Mouse (Mus musculus) Patski (cell line): ENCODE data around the gene Fbp2. TPM values are rescaled to one million over a fixed set of nuclear protein-coding genes. Genes with fewer than 3 reads are reported as not detected.

ENCODE experiments used
- ATAC-seq: fragments of 100-300 bp; one replicate; pipeline ENCODE4 v1.8.0; 2021
- CTCF ChIA-PET: fragments of 350-600 bp; sonication (Branson Sonifier 250); formaldehyde crosslinking; loops from one replicate; lab custom pipeline; 2022; ENCODE audit warnings: inconsistent platforms; lab: Charles Lee
- POLR2A ChIA-PET: fragments of 350-600 bp; sonication (Branson Sonifier 250); formaldehyde crosslinking; loops from one replicate; lab custom pipeline; 2022; ENCODE audit warnings: antibody characterized with exemption, inconsistent platforms; lab: Charles Lee
- DNase-seq: peaks from one replicate; pipeline ENCODE4 v3.0.0-alpha.2; 2011; ENCODE audit warnings: low read depth, low spot score
- H3K27me3 ChIP-seq: fragments of 371-371 bp; one replicate; pipeline ENCODE4 v1.5.1; 2021
- CTCF ChIP-seq: fragments of 100-300 bp; IDR thresholded peaks from one replicate; pipeline ENCODE4 v1.5.1; 2021
- in situ Hi-C: fragments of 300-500 bp; cut with MboI; formaldehyde crosslinking; loops from 3 replicates; pipeline ENCODE4 v1.11.1; 2018; ENCODE audit warnings: low pct_unique_long_range_greater_than_20kb, mixed read lengths
- polyA plus RNA-seq: library from polyadenylated mRNA; unstranded; gene quantifications from one replicate; pipeline ENCODE4 v1.2.3, GENCODE M21; 2021

The Fbp2 gene
- polyA plus RNA-seq, 1 experiment from 2014 or later = 0.32 TPM

DNA sequence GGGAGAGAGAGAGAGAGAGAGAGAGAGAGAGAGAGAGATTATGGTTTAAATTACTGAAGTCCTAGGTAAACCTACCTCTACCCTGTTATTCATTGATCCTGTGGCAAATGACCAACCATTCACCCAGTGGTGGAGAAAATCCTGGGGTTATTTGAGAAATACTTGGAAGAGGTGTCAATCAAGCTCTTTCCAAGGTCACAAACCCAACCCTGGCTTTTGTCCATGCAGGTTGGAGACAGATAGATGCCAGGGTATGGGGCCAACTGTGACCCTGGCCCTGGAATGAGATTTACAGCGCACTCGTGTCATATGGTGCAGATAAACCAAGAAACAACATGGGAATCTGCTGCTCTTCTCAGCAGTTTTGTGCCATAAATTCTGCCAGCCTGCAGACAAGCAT is 25.2 kb upstream of the Fbp2 start:
- peaks cover 7% of the 10 kb centered on the region for H3K27me3 ChIP-seq
- ATAC-seq (no peak), DNase-seq (no peak)
- CTCF ChIA-PET = interaction anchor here (1.2 kb wide), 1 partner anchor 27 kb away, joined by 3 read pairs; no protein-coding TSS in a partner anchor
- POLR2A ChIA-PET = no interaction called here
- in situ Hi-C loops = no loop called here
- no peak for TF ChIP-seq CTCF

GRCm38 (mm10) chr13:62882856-62883255 is 24.6 kb upstream of the Fbp2 start:
- POLR2A ChIA-PET = no interaction called here
- DNase-seq (no peak), ATAC-seq (no peak)
- TF ChIP-seq CTCF = no peak
- H3K27me3 ChIP-seq = peaks cover 7% of the 10 kb centered on the region
- CTCF ChIA-PET = interaction anchor here (1.2 kb wide), 1 partner anchor 27 kb away, joined by 3 read pairs; no protein-coding TSS in a partner anchor
- in situ Hi-C loops = no loop called here

DNA sequence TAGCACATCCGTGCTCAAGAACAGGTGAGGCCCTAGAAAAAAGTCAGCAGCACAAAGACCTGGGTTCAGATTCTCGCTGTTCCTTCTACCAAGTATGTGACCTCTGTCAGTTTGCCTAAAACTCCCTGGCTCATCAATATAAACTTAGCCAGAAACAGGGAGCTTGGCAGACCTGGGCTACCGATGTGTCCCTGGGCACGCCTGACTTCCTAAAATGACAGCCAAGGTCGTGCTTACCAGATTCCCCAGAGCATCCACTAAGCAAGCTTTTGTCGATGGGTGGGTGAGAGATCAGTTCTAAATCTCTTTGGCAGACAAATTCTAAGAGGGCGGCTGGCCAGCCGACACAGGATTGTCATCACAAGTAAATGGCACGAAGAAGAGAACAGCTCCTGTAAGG is 23.1 kb upstream of the Fbp2 start:
- ChIA-PET POLR2A (no interaction called here), CTCF (interaction anchor here (1.0 kb wide), 1 partner anchor 29 kb away, joined by 3 read pairs; no protein-coding TSS in a partner anchor)
- in situ Hi-C loops = no loop called here

DNA sequence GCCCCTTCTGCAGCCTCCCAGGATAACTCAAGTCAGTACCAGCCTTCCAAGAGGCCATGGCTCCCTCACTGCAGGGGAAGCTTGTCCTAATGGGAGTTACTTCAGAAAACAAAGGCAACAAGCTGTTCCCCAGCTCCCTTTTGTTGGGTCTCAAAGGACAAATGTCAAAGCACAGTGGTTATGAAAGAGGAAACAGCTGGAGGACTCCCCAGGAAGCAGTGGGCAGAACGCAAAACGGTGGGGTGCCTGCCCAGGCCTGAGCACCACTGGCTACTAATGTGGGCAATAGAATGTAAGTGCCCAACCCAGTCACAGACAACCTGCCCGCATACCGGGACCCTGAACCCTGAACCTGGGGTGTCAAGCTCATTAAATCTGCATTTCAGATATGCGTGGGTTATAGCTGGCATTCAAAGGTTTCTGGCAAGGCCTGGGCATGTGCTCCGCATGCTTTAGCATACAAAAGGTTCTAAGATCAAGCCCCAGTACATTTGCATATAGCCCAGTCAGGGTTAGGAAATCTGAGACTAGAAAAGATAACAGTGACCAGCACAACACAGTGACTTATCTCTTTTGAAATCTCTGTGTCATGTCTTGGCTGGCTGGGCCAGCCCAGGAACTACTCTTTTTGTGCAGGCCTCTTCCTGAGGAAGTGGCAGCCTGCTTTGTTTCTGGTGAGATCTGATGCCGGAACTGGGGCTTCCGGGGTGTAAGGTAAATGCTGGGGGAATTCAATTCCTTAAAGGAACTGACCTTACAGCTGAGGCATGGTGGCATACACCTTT is 21.8 kb upstream of the Fbp2 start:
- H3K27me3 ChIP-seq = no peaks in the 10 kb centered on the region
- POLR2A ChIA-PET = no interaction called here
- no peak for ATAC-seq
- no peak for TF ChIP-seq CTCF
- CTCF ChIA-PET = interaction anchor here (1.3 kb wide), 1 partner anchor 23 kb away, joined by 3 read pairs; no protein-coding TSS in a partner anchor
- DNase-seq = no peak
- in situ Hi-C loops = no loop called here

More for the DNA sequence above, 23.1 kb upstream of the Fbp2 start:
- H3K27me3 ChIP-seq = no peaks in the 10 kb centered on the region
- DNase-seq = no peak
- no peak for TF ChIP-seq CTCF
- no peak for ATAC-seq

GRCm38 (mm10) chr13:62879411-62879810 is 21.2 kb upstream of the Fbp2 start:
- ChIA-PET POLR2A (no interaction called here), CTCF (interaction anchor here (1.3 kb wide), 1 partner anchor 23 kb away, joined by 3 read pairs; no protein-coding TSS in a partner anchor)
- in situ Hi-C loops = no loop called here
- no peak for TF ChIP-seq CTCF
- ATAC-seq = no peak
- DNase-seq = no peak
- H3K27me3 ChIP-seq = no peaks in the 10 kb centered on the region

DNA sequence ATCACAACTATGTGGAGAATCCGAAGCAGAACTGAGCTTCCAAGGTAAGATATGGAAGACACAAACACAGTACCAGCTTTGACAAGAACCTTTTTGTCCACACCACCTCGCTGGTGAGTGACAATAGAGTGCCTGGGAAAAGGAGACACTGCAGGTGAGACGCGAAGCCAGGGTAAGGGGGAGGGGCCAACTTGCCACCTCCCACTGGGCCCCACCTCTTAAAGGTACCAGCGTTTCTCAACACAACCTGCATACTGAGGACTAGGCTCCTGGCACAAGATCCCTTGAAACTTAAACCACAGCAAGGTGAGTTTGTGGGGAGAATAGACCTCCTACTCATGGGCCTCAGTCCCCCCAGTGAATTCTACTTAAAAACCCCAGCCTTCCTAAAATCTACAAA is 19.0 kb upstream of the Fbp2 start:
- no peak for ATAC-seq
- no peak for DNase-seq
- ChIA-PET CTCF (interaction anchor here (0.9 kb wide), 1 partner anchor 20 kb away, joined by 3 read pairs; no protein-coding TSS in a partner anchor), POLR2A (no interaction called here)
- no peaks in the 10 kb centered on the region for H3K27me3 ChIP-seq
- no peak for TF ChIP-seq CTCF
- in situ Hi-C loops = no loop called here

GRCm38 (mm10) chr13:62876111-62876510 is 17.9 kb upstream of the Fbp2 start:
- DNase-seq (no peak), ATAC-seq (no peak)
- H3K27me3 ChIP-seq = no peaks in the 10 kb centered on the region
- in situ Hi-C loops = no loop called here
- TF ChIP-seq CTCF = no peak
- ChIA-PET POLR2A (no interaction called here), CTCF (interaction anchor here (1.8 kb wide), 1 partner anchor 14 kb away, joined by 5 read pairs; no protein-coding TSS in a partner anchor)

- no peak for TF ChIP-seq CTCF
- ChIA-PET CTCF (no interaction called here), POLR2A (no interaction called here)
- ATAC-seq (no peak), DNase-seq (no peak)
- in situ Hi-C loops = loop anchor here (25.0 kb wide), 1 partner anchor 935 kb away; no protein-coding TSS in a partner anchor
- no peaks in the 10 kb centered on the region for H3K27me3 ChIP-seq
Measured at GRCm38 (mm10) chr13:62872252-62872651, 14.0 kb upstream of the Fbp2 start.

GRCm38 (mm10) chr13:62870605-62871004 is 12.4 kb upstream of the Fbp2 start:
- CTCF ChIA-PET = interaction anchor here (0.9 kb wide), 1 partner anchor 14 kb away, joined by 3 read pairs; no protein-coding TSS in a partner anchor
- POLR2A ChIA-PET = no interaction called here
- no peak for TF ChIP-seq CTCF
- ATAC-seq (no peak), DNase-seq (no peak)
- in situ Hi-C loops = loop anchor here (25.0 kb wide), 1 partner anchor 933 kb away; no protein-coding TSS in a partner anchor
- no peaks in the 10 kb centered on the region for H3K27me3 ChIP-seq

GRCm38 (mm10) chr13:62866817-62867216 is 8.6 kb upstream of the Fbp2 start:
- DNase-seq = no peak
- POLR2A ChIA-PET = no interaction called here
- no peak for ATAC-seq
- H3K27me3 ChIP-seq = no peaks in the 10 kb centered on the region
- no peak for TF ChIP-seq CTCF
- in situ Hi-C loops = loop anchor here (10.0 to 25.0 kb wide), 2 partner anchors 242 to 930 kb away; partner anchors contain the start of gene 6720489N17Rik
- CTCF ChIA-PET = interaction anchor here (2.6 kb wide), 1 partner anchor 10 kb away, joined by 8 read pairs; no protein-coding TSS in a partner anchor
